Mouse (Mus musculus) limb, embryonic 15.5 days (tissue): ENCODE measurements at regions not wholly inside any gene's neighbourhood (a gene's known extent, or its start where the extent isn't known, plus 50 kb on each side); places are given as distances from the start of the nearest gene placed in this dataset.
A peak's percentile ranks its signal among the peaks of the same experiment; 100 is the strongest.

Experiments used
- ATAC-seq: fragments of 200-750 bp; cut with Nextera tagmentation; 2 replicates; pipeline ENCODE4 v1.8.0; 2017; ENCODE audit warnings: low read depth, moderate TSS enrichment; ENCODE audit not compliant: insufficient number of reproducible peaks, low FRiP score, low TSS enrichment
- H3K27ac ChIP-seq: fragments of 300-500 bp; sonication (generic); 2 replicates; pipeline ENCODE4 v1.5.1; 2015; ENCODE audit warnings: moderate library complexity, mild to moderate bottlenecking, inconsistent platforms
- H3K27me3 ChIP-seq: fragments of 300-500 bp; sonication (generic); 2 replicates; pipeline ENCODE4 v1.6.1; 2015; ENCODE audit warnings: inconsistent platforms
- H3K36me3 ChIP-seq: fragments of 300-500 bp; sonication (generic); 2 replicates; pipeline ENCODE4 v1.6.1; 2015; ENCODE audit warnings: inconsistent platforms
- H3K4me1 ChIP-seq: fragments of 300-500 bp; sonication (generic); 2 replicates; pipeline ENCODE4 v1.6.1; 2015; ENCODE audit warnings: inconsistent platforms
- H3K4me2 ChIP-seq: fragments of 300-500 bp; sonication (generic); 2 replicates; pipeline ENCODE4 v1.6.1; 2015; ENCODE audit warnings: mild to moderate bottlenecking, inconsistent platforms
- H3K4me3 ChIP-seq: fragments of 300-500 bp; sonication (generic); 2 replicates; pipeline ENCODE4 v1.5.1; 2015; ENCODE audit warnings: mild to moderate bottlenecking, inconsistent platforms
- H3K9ac ChIP-seq: fragments of 300-500 bp; sonication (generic); 2 replicates; pipeline ENCODE4 v1.6.1; 2015; ENCODE audit warnings: inconsistent platforms
- H3K9me3 ChIP-seq: fragments of 300-500 bp; sonication (generic); 2 replicates; pipeline ENCODE4 v1.6.1; 2016; ENCODE audit warnings: inconsistent platforms
- WGBS: fragments of 180-500 bp; shearing (Covaris S2); methylation state at CpG from one replicate; pipeline ENCODE4 v1.1.7; 2015; 5-methylcytosine and 5-hydroxymethylcytosine counted together

- peak; percentile 19; the same call in 1 of the 2 replicates for ATAC-seq
- Histone ChIP-seq H3K4me2 (no peak overlapping the region), H3K4me3 (no peak overlapping the region), H3K27ac (peak overlapping the region; percentile 40; the same call in 1 of the 2 replicates), H3K9ac (no peak overlapping the region), H3K27me3 (no peaks in the 10 kb centered on the region), H3K4me1 (peaks cover 12% of the 10 kb centered on the region; the same call in 1 of the 2 replicates), H3K9me3 (no peaks in the 10 kb centered on the region), H3K36me3 (no peaks in the 10 kb centered on the region)
- 75% methylated on average over 13 of the region's 13 CpGs for WGBS
Measured at GRCm38 (mm10) chr15:51592511-51593498, 2291.9 kb upstream of the Gm7489 start.

- Histone ChIP-seq H3K4me2 (no peak overlapping the region), H3K27me3 (no peaks in the 10 kb centered on the region), H3K9ac (no peak overlapping the region), H3K36me3 (no peaks in the 10 kb centered on the region), H3K4me1 (peaks cover 12% of the 10 kb centered on the region; the same call in 1 of the 2 replicates), H3K4me3 (no peak overlapping the region), H3K9me3 (no peaks in the 10 kb centered on the region), H3K27ac (no peak overlapping the region)
- no peak for ATAC-seq
- WGBS, result 69% methylated on average over 5 of the region's 5 CpGs
Measured at GRCm38 (mm10) chr15:51594060-51594459, 2290.6 kb upstream of the Gm7489 start.

- Histone ChIP-seq H3K9ac (no peak overlapping the region), H3K4me3 (no peak overlapping the region), H3K4me2 (no peak overlapping the region), H3K4me1 (peaks cover 12% of the 10 kb centered on the region; the same call in 1 of the 2 replicates), H3K27ac (no peak overlapping the region), H3K27me3 (no peaks in the 10 kb centered on the region), H3K9me3 (no peaks in the 10 kb centered on the region), H3K36me3 (no peaks in the 10 kb centered on the region)
- 94% methylated on average over 1 of the region's 1 CpGs for WGBS
- no peak for ATAC-seq
Measured at GRCm38 (mm10) chr15:51595655-51596054, 2289.1 kb upstream of the Gm7489 start.

GRCm38 (mm10) chr15:51597841-51598240 lies 2286.9 kb upstream of the Gm7489 start:
- Histone ChIP-seq H3K27ac (no peak overlapping the region), H3K36me3 (no peaks in the 10 kb centered on the region), H3K4me1 (peaks cover 1% of the 10 kb centered on the region; the same call in 1 of the 2 replicates), H3K4me3 (no peak overlapping the region), H3K9ac (no peak overlapping the region), H3K9me3 (no peaks in the 10 kb centered on the region), H3K4me2 (no peak overlapping the region), H3K27me3 (no peaks in the 10 kb centered on the region)
- ATAC-seq, result no peak
- 85% methylated on average over 3 of the region's 3 CpGs for WGBS

GRCm38 (mm10) chr15:51601128-51601855 lies 2283.4 kb upstream of the Gm7489 start:
- ATAC-seq, result no peak
- Histone ChIP-seq H3K4me1 (no peaks in the 10 kb centered on the region), H3K27me3 (no peaks in the 10 kb centered on the region), H3K4me2 (no peak overlapping the region), H3K4me3 (no peak overlapping the region), H3K27ac (no peak overlapping the region), H3K9ac (no peak overlapping the region), H3K36me3 (no peaks in the 10 kb centered on the region), H3K9me3 (no peaks in the 10 kb centered on the region)
- WGBS, result 53% methylated on average over 10 of the region's 10 CpGs

GRCm38 (mm10) chr15:51621455-51621854 lies 2263.3 kb upstream of the Gm7489 start:
- no peak for ATAC-seq
- H3K4me1 ChIP-seq, result no peaks in the 10 kb centered on the region
- no peaks in the 10 kb centered on the region for H3K27me3 ChIP-seq
- no peak overlapping the region for H3K9ac ChIP-seq
- H3K36me3 ChIP-seq, result no peaks in the 10 kb centered on the region
- H3K9me3 ChIP-seq, result no peaks in the 10 kb centered on the region
- H3K4me3 ChIP-seq, result no peak overlapping the region
- WGBS, result 77% methylated on average over 6 of the region's 6 CpGs
- no peak overlapping the region for H3K4me2 ChIP-seq
- no peak overlapping the region for H3K27ac ChIP-seq

- no peak overlapping the region for H3K4me2 ChIP-seq
- ATAC-seq, result no peak
Measured at GRCm38 (mm10) chr15:51627463-51627862, 2257.2 kb upstream of the Gm7489 start.

GRCm38 (mm10) chr15:51628518-51628917 lies 2256.2 kb upstream of the Gm7489 start:
- H3K4me2 ChIP-seq, result no peak overlapping the region
- H3K27ac ChIP-seq, result no peak overlapping the region
- H3K4me3 ChIP-seq, result no peak overlapping the region
- WGBS, result 39% methylated on average over 4 of the region's 4 CpGs
- no peaks in the 10 kb centered on the region for H3K36me3 ChIP-seq
- H3K27me3 ChIP-seq, result no peaks in the 10 kb centered on the region
- ATAC-seq, result no peak
- H3K9ac ChIP-seq, result no peak overlapping the region
- no peaks in the 10 kb centered on the region for H3K9me3 ChIP-seq
- H3K4me1 ChIP-seq, result no peaks in the 10 kb centered on the region

More at GRCm38 (mm10) chr15:51627463-51627862, 2257.2 kb upstream of the Gm7489 start:
- no peaks in the 10 kb centered on the region for H3K9me3 ChIP-seq
- 88% methylated on average over 5 of the region's 5 CpGs for WGBS
- no peaks in the 10 kb centered on the region for H3K4me1 ChIP-seq
- H3K9ac ChIP-seq, result no peak overlapping the region
- no peaks in the 10 kb centered on the region for H3K36me3 ChIP-seq
- no peaks in the 10 kb centered on the region for H3K27me3 ChIP-seq
- H3K4me3 ChIP-seq, result no peak overlapping the region
- H3K27ac ChIP-seq, result no peak overlapping the region

- WGBS, result 44% methylated on average over 10 of the region's 10 CpGs
- H3K36me3 ChIP-seq, result no peaks in the 10 kb centered on the region
- no peak overlapping the region for H3K9ac ChIP-seq
- H3K4me3 ChIP-seq, result no peak overlapping the region
- no peak overlapping the region for H3K27ac ChIP-seq
- H3K9me3 ChIP-seq, result no peaks in the 10 kb centered on the region
- ATAC-seq, result no peak
- H3K27me3 ChIP-seq, result no peaks in the 10 kb centered on the region
- H3K4me1 ChIP-seq, result no peaks in the 10 kb centered on the region
- H3K4me2 ChIP-seq, result no peak overlapping the region
Measured at GRCm38 (mm10) chr15:51631881-51632280, 2252.8 kb upstream of the Gm7489 start.

GRCm38 (mm10) chr15:51633068-51633467 lies 2251.6 kb upstream of the Gm7489 start:
- H3K27ac ChIP-seq, result no peak overlapping the region
- no peaks in the 10 kb centered on the region for H3K9me3 ChIP-seq
- no peaks in the 10 kb centered on the region; the same call in 1 of the 2 replicates for H3K27me3 ChIP-seq
- no peaks in the 10 kb centered on the region for H3K4me1 ChIP-seq
- WGBS, result 93% methylated on average over 6 of the region's 6 CpGs
- no peak overlapping the region for H3K4me2 ChIP-seq
- H3K36me3 ChIP-seq, result no peaks in the 10 kb centered on the region
- H3K9ac ChIP-seq, result no peak overlapping the region
- H3K4me3 ChIP-seq, result no peak overlapping the region
- no peak for ATAC-seq

GRCm38 (mm10) chr15:51634726-51635125 lies 2250.0 kb upstream of the Gm7489 start:
- no peak for ATAC-seq
- WGBS, result 55% methylated on average over 7 of the region's 7 CpGs
- H3K27ac ChIP-seq, result no peak overlapping the region
- no peak overlapping the region for H3K4me2 ChIP-seq
- no peaks in the 10 kb centered on the region for H3K4me1 ChIP-seq
- H3K9me3 ChIP-seq, result no peaks in the 10 kb centered on the region
- H3K27me3 ChIP-seq, result no peaks in the 10 kb centered on the region; the same call in 1 of the 2 replicates
- no peak overlapping the region for H3K4me3 ChIP-seq
- no peaks in the 10 kb centered on the region for H3K36me3 ChIP-seq
- no peak overlapping the region for H3K9ac ChIP-seq
